Mouse (Mus musculus) CD4-positive, CD25-positive, alpha-beta regulatory T cell, adult 2 months (primary cell): ENCODE measurements around the gene Ndufv3.
"Not testable (repeated sequence)": the region's sequence is repeated elsewhere in the genome, so short reads cannot be mapped to it uniquely, and the experiment has no call there.

Source experiments
- DNase-seq: peaks from one replicate; pipeline ENCODE4 v3.0.0-alpha.2; 2012; ENCODE audit warnings: low read depth, low spot score

The Ndufv3 gene

DNA sequence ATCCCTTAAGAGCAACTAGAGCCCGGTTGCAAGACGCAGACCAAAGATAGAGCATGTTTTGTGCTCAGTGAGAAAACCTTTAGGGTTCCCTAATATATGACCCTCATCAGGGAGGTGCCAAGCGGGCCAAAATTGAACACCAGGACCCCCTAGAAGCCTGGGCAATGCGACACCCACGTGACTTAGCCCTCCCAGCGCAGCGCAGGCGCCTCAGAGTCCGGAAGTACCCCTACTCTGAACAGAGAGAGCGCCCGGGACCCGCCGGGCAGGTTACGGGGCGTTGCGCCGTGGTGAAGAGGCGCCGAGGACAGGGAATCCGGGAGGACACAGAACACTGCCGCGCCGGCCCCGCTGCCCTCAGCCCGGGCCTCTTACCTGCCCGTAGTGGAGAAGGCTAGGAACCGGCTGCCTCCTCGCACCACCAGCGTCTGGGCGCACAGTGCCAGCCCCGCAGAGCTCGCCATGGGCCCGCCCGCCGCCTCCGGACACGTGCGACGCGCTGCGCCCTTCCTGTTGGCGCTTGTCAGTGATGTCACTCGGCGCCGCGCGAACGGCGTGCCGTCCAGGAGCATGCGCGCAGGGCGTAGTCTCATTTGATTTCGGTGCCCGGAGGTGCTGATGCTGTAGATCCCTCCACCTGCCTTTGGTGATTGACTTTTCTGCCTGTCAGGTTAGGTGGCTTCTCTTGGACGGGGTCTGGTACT is 8.0 kb upstream of the Ndufv3 start:
- peak; percentile 96 for DNase-seq

DNA sequence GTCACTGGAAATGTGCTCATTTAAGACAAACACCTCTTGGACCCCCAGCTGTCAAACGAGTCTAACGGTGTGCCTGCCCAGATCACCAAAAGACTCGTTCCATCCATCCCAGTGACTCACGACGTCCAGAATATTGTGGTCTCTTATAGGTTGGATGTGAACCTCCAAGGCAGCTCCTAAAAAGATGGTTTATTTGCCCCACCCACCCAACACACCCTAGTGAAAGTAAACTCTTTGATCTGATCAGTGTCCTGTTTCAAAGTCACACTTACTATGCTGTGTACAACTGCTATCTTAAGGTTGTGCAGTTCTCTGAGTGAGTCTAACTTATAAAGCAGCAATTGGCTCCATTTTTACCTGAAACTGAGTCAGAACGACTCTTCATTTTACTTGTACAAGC is 7.3 kb upstream of the Ndufv3 start:
- no peak for DNase-seq

DNA sequence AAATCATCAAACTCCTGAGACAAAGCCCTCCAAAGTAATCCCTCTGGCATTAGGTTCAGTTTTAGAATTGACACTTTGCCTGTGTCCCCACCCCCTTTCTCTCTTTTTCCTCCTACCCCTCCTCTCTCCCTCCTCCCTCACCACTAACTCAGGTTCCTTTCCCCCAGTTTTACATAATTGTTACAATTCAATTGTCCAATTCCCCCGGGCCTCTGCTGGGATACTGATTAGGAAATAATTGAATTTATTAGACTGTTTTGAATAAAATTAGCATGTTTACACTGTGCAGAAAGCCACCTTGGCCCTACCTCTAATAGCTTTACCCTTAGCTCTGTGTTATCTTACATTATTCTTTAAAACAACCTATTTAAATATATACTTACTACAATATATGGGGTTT is 5.2 kb upstream of the Ndufv3 start:
- DNase-seq: no peak

DNA sequence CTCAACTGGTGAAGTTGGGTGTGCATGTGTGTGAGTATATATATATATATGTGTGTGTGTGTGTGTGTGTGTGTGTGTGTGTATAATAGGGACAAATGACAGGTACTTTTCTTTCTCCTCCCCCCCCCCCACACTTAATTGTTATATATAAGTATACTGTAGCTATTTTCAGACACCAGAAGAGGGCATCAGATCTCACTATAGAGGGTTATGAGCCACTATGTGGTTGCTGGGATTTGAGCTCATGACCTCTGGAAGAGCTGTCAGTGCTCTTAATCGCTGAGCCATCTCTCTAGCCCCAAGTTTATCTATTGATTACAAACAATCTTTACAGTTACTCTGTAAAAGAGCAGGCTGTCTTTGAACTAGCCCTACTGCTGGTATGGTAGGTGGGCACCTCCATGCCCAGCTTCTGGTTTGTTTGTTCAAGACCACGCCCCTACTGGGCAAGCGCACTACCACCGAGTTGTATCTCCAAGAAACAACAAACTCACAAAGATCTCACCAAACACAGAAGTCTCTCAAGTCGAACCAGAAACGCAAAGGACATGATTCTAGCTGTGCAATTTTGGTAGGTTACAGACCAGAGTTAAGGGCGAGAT is 470 bp upstream of the Ndufv3 start:
- DNase-seq: no peak

DNA sequence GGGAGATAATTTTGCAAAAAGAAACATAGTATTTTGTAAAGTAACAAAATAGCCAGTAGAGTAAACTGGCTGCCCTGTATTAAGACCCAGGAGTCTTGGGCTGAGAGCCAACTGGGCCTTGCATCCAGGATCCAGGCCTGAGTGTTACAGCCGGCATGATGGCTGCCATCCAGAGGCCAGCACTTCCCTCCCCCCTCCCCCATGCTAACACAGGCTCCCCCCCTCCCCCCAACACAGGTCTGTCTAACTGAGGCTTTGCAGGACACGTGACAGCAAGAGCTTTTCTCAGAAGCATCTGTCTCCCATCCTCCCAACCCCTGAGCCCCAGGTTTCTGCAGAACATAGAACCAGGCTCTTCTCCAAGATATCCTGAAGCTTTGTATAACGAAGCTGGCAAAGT is 980 bp downstream of the Ndufv3 start:
- peak; percentile 34 for DNase-seq

DNA sequence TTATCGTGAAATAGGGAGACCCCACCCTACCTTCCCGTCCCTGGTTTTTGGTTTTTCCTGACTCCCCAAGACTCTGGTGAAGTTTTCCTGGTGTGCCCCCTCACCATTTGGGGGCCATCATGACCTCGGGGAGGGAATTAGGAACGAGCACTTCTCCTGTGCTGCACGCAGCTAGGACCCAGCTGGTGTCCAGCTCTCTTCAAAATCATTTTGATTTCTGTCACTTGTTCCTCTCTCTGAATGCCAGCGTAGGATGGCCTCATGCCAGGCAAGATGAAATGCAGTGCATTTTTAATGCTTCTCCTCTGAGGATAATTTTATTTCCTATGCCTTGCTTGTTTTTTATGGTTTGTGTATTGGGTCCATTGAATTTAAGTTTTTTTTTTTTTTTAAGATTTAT is 2.0 kb downstream of the Ndufv3 start:
- DNase-seq: no peak

DNA sequence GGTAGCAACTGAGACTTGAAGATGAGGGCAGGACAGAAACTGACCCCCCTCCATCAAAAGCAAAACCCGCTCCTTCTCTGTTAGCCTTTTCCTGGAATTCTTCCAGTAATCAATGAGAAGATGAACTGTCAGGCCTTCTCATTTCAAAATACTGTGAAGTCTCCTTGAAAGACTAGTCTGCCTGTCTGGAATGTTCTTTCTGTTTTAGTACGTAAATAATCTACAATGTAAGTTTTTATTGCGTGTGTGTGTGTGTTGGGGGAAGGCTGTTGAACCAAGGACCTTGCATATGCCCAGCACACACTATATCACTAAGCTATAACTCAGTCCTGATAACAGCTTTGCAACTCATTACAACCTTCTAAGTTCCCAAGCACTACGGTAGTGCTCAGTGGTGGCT is 5.2 kb downstream of the Ndufv3 start:
- no peak for DNase-seq

DNA sequence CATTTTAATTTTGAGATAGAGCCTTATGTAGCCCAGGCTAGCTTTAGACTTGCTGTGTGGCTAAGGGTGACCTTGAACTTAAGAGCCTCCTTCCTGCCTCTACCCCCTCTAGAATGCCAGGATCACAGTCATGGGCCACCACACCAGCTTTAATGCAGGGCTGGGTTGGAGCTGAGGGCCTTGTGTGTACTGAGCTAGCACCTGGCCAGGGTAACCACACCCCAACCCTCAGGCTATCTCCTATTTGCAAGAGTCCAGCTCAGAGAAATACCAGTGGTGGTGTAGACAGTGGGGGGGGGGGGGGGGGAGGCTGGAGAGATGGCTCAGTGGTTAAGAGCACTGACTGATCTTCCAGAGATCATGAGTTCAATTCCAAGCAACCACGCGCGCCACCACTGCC is 5.9 kb downstream of the Ndufv3 start:
- DNase-seq: no peak

DNA sequence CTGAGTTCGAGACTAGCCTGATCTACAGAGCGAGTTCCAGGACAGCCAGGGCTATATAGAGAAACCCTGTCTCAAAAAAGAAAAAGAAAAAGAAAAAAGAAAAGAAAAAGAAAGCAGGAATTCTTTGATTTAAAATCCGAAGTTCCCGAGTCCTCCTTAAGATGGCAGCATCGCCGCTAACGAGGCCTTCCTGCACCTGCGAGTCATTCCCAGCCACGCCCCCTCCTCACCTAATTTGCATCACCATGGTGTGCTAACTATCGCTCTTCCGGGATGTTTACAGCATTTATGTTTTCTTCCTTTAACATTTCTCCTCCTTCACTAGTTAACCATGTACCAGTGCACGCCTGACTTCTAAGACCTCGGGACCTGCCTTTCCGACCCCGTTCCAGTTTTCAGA is 9.4 kb downstream of the Ndufv3 start:
- peak; percentile 70 for DNase-seq

DNA sequence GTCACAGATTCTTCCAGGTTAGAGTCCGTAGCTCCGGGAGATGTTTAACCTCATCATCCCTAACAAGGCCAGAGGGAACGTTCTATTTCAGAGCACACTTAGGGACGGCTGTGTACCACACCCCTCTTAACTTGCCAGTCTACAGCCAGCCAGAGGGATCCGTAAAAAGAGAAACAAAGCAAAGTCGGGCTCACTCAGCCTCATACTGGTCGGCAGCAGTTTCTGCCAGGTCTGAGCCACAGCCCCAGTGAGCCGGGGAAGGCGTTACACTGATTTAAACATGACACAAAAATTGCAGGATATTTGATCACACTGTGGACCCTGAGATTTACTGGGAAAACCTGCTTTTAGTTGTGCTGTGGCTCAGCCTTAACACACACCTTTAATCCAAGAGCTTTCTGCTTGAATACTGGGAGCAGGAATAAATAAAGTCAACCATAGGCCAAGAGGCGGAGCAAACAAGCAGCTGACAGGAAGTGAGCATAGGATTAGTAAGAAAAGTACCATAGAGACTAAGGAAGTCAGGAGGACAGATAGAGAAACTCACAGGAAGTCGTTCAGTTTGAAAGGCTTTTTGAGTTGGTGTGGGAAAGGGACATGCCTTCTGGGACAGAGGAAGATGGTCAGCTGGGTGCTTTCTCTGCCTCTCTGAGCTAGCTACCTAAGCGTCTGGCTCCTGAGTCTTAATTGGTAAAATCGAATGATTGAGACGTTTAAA is 11.7 kb downstream of the Ndufv3 start:
- DNase-seq: no peak

DNA sequence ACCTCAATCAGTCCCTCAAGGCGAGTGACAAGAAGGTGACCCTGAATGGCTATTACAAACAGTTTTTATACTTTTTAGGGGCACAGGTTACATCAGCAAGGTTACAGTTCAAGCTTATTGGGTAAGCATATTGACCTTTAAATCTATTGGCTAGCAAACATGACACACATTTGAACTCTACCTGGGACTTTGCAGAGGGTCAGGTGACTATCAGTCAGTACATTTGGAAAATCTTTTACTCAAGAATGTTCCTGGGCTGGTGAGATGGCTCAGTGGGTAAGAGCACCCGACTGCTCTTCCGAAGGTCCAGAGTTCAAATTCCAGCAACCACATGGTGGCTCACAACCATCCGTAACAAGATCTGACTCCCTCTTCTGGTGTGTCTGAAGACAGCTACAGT is 12.4 kb downstream of the Ndufv3 start:
- DNase-seq: not testable (repeated sequence)

DNA sequence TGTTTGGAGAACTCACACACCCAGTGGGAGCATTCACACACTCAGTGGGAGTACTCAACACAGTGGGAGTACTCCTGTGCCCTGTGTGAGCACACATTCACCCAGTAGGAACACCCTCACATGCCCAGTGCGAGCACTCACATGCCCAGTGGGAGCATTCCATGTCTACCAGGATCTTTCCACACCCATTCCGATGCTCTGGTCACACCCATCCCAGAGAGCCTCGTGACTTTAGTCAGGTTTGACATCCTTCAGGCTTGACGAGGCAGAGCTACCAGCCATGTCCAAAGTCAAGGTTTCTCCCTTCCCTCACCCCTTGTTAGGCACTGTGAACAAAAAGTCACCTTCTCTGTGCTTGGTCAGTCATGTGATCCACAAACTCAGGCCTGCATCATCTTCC is 15.4 kb downstream of the Ndufv3 start:
- DNase-seq: no peak

DNA sequence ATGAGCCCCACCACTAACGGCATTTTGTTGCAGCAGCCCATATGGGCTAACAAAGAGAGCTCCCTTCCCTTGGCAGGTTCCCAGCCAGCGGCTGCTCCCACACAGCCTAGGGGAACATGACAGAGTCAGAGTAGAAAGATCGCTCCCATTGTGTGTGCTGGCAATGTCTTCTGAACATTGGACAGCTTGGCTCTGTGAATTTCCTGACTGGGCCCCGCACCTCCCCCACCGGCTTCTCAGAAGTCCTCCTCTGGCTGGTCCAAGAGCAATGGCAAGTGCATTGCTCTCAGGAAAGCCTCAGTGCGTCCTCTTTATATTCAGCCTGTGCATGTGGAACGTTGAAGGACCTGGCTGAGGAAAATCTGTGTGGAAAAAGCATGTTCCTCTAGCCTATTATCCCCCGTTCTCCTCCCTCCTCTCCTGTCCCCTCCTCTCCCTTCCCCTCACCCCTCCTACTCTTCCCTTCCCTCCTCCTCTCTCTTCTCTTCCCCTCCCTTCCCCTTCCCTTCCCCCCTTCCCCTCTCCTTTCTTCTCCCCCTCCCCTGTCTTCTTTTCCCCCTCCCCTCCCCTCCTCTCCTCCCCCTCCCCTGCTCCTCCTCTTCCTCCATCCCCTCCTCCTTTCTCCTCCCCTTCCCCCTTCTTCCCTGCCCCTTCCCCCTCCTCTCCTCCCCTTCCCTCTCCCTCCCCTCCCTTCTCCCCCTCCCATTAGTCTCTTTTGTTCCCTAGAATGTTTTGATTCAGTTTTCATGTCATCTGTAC is 16.1 kb downstream of the Ndufv3 start:
- DNase-seq: no peak

DNA sequence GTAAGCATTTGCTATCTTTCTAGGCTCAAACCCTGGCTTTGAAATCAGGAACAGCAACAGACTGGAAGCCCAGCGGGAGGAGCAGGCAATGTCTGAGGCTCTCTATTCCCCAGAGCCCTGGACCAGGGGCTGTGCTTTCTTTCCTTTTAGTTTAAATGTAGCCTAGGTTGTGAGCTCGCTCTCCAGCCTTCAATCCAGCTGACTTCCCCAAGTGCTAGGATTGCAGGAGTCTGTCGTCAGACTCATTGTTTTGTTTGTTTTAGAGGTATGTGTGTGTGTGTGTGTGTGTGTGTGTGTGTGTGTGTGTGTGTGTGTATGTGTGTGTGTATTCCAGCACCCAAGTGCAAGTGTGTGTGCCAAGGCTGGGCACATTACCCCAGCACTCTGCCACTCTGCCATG is 20.2 kb downstream of the Ndufv3 start:
- no peak for DNase-seq

DNA sequence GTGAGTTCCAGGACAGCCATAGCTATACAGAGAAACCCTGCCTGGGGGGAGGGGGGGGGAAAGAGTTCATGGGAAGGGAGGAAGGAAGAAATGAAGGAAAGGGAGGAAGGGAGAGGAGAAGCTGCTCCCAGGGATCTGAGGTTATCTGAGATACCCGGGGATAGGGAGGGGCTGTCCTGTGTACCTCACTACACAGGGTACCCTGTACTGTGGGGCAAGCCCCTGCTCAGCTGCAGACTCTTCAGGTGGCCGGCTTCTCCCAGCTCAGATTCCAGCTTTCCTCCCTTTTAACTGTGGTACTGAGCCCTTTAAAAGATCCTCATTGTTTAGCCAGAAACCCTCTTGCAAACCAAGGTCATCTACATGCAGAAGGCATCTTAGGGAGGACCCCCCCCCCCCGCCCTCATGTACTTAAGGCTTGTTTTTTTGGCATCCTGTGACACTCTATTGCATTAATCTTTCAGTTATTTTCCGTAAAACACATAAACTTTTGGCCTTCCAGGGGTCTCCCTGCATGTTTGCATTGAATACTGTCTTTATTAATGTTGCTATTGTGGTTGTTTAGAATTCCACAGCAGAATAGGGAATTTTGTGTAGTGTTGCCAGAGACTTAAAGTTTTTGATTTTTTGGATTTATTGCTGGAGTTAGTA is 21.0 kb downstream of the Ndufv3 start:
- DNase-seq: no peak

DNA sequence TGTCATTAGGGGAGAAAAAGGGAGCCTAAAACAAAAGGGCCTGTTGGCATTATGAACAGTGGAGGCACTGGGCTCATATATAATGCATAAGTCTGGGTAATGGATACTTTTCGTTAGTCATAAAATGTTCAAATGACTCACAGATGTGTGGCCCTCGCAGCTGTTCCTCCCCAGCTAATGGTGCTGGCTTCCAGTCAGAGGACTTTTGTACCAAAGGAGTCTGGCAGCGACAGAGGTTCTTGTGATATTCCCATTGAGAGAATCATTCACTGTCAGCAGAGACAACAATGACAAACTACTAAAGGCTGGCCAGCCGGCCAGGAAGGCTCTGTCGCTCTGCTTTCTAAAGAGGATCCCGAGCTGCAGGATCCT is 21.5 kb downstream of the Ndufv3 start:
- no peak for DNase-seq

DNA sequence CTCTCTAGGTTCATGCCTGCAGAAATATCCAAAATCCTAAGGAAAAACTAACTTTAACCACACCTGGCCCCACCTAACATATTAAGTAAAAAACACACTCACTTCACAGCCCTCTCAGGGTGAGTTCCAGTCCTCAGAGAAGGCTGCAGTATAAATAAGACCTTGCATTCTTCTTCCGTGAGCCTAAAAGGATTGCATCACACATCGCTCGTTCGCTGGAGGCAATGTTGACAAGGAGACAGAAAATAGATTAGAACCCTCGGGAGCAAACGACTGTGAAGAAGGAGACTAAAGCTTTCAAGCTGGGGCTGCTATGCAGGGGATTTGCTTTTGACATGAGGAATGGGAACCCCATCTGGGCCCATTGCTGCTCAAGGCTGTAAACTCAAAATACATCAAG is 23.7 kb downstream of the Ndufv3 start:
- DNase-seq: no peak

DNA sequence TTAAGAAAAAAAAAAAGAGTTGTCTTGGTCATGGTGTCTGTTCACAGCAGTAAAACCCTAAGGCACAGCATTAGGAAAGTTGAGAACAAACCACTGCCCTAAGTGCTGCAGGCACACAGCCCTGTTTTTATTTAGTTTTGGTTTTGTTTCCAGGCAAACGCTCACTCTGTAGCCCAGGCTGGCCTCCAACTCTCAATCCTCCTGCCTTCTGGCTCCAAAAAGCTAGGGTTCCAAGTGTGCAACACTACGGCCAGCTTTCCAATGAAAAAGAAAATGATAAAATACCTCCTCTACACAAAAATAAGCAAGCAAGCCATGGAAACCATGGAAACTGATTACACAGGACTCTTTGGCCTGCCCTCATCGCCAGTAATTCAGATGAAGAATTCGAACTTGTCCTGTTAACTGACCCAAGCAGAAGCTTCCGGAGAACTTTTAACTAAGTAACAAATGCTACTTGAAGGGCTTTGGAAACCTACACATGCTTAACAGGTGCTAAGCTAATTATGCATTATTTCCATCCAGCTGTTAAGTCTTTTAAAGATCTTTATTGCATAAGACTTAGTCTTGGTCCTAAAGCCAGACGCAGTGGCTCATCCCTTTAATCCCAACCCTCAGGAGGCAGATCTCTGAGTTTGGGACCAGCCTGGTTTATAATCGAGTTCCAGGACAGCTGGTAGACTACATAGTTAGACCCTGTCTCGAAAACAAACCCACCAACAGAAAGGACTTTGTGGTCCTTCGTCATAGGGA is 26.7 kb downstream of the Ndufv3 start:
- DNase-seq: no peak

DNA sequence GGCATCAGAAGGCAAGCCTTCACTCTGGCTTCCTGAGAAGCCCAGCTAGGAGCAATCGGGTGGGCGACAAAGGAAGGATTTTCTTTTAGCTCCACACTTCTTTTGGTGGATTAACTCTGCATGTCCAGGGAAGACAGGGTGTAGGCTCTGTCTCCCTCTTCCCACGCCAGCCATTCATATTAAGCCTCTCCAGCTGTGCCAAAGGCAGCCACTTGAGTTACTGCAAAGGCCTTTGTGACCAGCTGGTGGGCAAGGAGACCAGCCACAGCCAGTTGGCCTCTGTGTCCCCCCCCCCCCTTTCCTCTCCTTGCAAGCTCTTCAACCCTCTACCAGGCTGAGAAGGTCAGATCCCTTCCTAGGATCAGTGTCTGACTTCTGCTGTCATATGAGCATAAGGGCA is 28.1 kb downstream of the Ndufv3 start:
- DNase-seq: no peak

DNA sequence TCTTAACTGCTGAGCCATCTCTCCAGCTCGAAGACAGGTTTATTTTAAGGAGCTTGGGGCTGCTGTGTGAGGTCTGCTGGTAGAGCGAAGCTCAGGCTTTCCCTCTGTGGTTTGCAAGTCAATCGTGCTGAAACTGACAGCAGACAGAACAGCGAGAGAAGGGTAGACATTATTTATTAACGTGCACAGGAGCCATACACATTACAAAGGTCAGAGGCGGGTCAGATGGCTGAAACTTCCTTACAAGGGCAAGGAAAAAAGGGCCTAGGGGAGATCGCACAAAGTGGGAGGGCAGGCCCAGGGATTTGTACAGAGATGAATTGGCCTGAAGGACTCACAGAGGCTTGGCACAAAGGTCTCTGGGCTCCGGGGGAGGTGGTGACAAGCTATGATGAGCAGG is 29.5 kb downstream of the Ndufv3 start:
- DNase-seq: no peak

DNA sequence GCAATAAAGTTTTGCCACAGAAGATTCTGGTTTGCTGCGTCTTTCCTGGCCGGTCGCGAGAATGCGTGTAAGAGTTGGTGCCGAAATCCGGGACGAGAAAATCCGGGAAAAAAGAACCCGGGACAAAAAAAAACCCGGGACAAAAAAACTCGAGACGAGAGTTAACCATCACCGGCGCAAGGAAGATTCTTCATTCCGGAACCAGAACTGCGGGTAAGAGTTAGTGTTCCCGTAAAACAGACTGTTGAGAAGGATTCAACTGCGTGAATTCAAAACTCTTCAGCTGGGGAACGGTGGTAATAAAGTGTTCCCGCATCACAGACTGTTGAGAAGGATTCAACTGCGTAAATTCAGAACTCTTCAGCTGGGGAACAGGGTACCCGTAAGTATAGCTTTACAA is 32.7 kb downstream of the Ndufv3 start:
- DNase-seq: not testable (repeated sequence)
